Mouse (Mus musculus) kidney, postnatal 0 days (tissue): Measurements from ENCODE around the gene Zfp526. TPM values are rescaled to one million over a fixed set of nuclear protein-coding genes. Genes with fewer than 3 reads are reported as not detected.
A peak's percentile ranks its signal among the peaks of the same experiment; 100 is the strongest.

Source experiments
- ATAC-seq: fragments of 200-750 bp; cut with Nextera tagmentation; replicated peaks from 2 replicates; pipeline ENCODE4 v1.8.0; 2017; ENCODE audit warnings: low read depth, moderate number of reproducible peaks, moderate TSS enrichment, moderate library complexity; ENCODE audit not compliant: low FRiP score
- DNase-seq: peaks from one replicate; pipeline ENCODE4 v3.0.0-alpha.2; 2016; ENCODE audit warnings: low spot score
- H3K27ac ChIP-seq: fragments of 300-500 bp; sonication (generic); 2 replicates; pipeline ENCODE4 v1.5.1; 2014; ENCODE audit warnings: mild to moderate bottlenecking
- H3K27me3 ChIP-seq: fragments of 300-500 bp; sonication (generic); 2 replicates; pipeline ENCODE4 v1.6.1; 2014; ENCODE audit warnings: low read length, mixed read lengths; ENCODE audit not compliant: insufficient read depth
- H3K36me3 ChIP-seq: fragments of 300-500 bp; sonication (generic); 2 replicates; pipeline ENCODE4 v1.6.1; 2014; ENCODE audit warnings: low read length, mixed read lengths; ENCODE audit not compliant: insufficient read depth
- H3K4me1 ChIP-seq: fragments of 300-500 bp; sonication (generic); replicated peaks from 2 replicates; pipeline ENCODE4 v1.6.1; 2014; ENCODE audit warnings: antibody characterized with exemption, low read length, mixed read lengths; ENCODE audit not compliant: insufficient read depth
- H3K4me2 ChIP-seq: fragments of 300-500 bp; sonication (generic); 2 replicates; pipeline ENCODE4 v1.6.1; 2014; ENCODE audit warnings: mild to moderate bottlenecking, low read length, moderate library complexity, mixed read lengths
- H3K4me3 ChIP-seq: fragments of 300-500 bp; sonication (generic); replicated peaks from 2 replicates; pipeline ENCODE4 v1.5.1; 2014; ENCODE audit warnings: low read depth, low read length
- H3K9ac ChIP-seq: fragments of 300-500 bp; sonication (generic); 2 replicates; pipeline ENCODE4 v1.6.1; 2014; ENCODE audit warnings: low read depth, low read length
- H3K9me3 ChIP-seq: fragments of 300-500 bp; sonication (generic); replicated peaks from 2 replicates; pipeline ENCODE4 v1.6.1; 2016; ENCODE audit warnings: low read length, inconsistent platforms, mixed read lengths
- CTCF ChIP-seq: IDR thresholded peaks from 2 replicates; pipeline ENCODE4 v1.5.1; 2016; ENCODE audit warnings: antibody characterized with exemption, low read depth, mild to moderate bottlenecking, moderate library complexity
- WGBS: fragments of 180-500 bp; shearing (Covaris S2); extraction: QIAGEN DNeasy Blood & Tissue Kit; methylation state at CpG from one replicate; pipeline ENCODE4 v1.1.7; 2014; 5-methylcytosine and 5-hydroxymethylcytosine counted together
- polyA plus RNA-seq: library from polyadenylated mRNA; unstranded; fragments of >200 nt; fragmentation: Nextera tagmentation; extraction: Ambion mirVana; gene quantifications from 2 replicates; pipeline ENCODE4 v1.2.1, GENCODE M21; 2015

The Zfp526 gene
- polyA plus RNA-seq, 1 experiment from 2014 or later, result 1.9 TPM

DNA sequence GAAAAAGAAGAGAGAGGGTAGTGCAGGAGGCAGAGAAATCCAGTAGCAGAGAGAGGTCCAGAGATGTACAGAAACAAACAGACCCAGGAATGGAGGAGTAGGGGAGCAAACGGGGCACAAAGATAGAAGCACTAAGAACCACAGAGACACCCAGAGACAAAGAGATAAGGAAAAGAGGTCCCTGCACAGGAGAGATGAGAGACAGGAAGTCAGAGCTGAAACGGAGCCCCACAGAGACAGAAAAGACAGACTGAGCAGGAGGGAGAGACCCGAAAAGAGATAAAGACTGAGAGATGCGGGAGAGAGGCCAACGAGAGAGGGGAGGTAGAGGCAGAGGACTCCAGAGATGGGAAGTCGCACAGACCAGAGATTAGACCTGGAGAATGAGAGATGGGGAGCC is 40.7 kb upstream of the Zfp526 start:
- Histone ChIP-seq H3K27me3 (peaks cover 63% of the 10 kb centered on the region), H3K9ac (no peak overlapping the region), H3K36me3 (no peaks in the 10 kb centered on the region), H3K4me1 (peaks cover 5% of the 10 kb centered on the region; the same call in 1 of the 2 replicates), H3K4me3 (no peak overlapping the region), H3K9me3 (no peaks in the 10 kb centered on the region), H3K4me2 (no peak overlapping the region), H3K27ac (no peak overlapping the region)
- DNase-seq, result no peak
- WGBS, result 3% methylated on average over 6 of the region's 6 CpGs
- no peak for TF ChIP-seq CTCF
- no peak for ATAC-seq

DNA sequence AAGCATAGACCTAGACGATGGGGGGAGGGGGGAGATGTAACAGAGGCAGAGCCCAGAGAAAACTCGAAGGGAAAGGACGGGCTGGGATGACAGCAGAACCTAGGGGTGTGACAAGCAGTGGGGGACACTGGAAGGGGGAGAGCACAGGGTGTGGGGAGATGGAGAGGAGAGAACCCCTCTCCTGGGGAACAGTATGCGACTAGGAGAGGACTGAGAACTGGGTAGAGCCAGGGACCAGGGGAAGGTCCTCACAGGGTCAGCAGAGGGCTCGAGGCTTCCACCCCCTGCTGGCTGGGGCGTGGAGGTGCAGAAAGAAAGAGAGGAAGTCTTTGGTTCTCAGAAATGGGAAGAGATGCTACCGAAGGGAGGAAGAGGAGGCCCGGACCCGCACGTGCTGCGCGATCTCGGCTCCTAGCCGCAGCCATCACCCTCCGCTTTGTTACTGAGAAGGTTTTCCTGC is 39.9 kb upstream of the Zfp526 start:
- no peak; the same call in 1 of the 2 replicates for ATAC-seq
- Histone ChIP-seq H3K9ac (no peak overlapping the region), H3K4me3 (no peak overlapping the region), H3K4me2 (no peak overlapping the region), H3K4me1 (peaks cover 5% of the 10 kb centered on the region; the same call in 1 of the 2 replicates), H3K36me3 (no peaks in the 10 kb centered on the region), H3K27ac (no peak overlapping the region), H3K27me3 (peaks cover 61% of the 10 kb centered on the region), H3K9me3 (no peaks in the 10 kb centered on the region)
- WGBS, result 6% methylated on average over 15 of the region's 15 CpGs
- peak; percentile 43 for DNase-seq
- TF ChIP-seq CTCF, result peak; percentile 62

DNA sequence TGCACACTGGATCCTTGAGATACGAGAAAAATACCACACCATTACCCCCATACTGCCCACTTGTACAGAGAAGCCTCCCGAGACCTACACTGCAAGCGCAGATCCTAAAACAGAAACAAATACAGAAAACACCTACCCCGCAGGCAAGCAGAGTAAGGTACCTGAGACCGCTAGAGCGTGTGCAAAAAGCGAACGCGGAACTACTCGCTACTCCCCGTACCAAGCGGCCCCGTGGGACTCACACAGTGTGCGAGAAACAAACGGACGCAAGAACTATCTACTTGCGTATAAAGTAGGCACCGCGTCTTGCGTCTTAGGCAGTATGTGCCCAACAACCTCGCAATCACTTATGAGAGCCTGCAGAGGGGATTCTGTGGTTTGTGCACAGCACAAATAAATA is 39.4 kb upstream of the Zfp526 start:
- H3K4me3 ChIP-seq, result no peak overlapping the region
- no peak for DNase-seq

DNA sequence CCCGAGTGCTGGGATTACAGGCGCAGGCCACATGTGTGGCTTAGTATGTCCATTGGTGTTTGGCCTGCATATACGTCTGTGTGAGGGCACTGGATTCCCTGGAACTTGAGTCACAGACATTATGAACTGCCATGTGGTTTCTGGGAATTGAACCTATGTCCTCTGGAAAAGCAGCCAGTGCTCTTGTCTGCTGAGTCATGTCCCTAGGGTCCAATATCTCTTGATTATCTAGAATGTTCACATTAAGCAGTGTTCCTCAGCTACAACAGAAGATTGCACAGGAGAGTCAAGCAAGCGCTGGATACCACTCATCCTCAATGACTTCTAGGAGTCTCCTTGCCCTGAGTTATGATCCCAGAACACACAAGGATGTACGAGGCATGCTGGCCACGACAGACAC is 37.1 kb upstream of the Zfp526 start:
- WGBS, result 69% methylated on average over 6 of the region's 6 CpGs
- DNase-seq (no peak), ATAC-seq (no peak)
- H3K4me3 ChIP-seq, result no peak overlapping the region
- TF ChIP-seq CTCF, result no peak
- H3K36me3 ChIP-seq, result no peaks in the 10 kb centered on the region
- no peak overlapping the region for H3K27ac ChIP-seq
- H3K9me3 ChIP-seq, result no peaks in the 10 kb centered on the region
- no peak overlapping the region for H3K9ac ChIP-seq
- H3K4me2 ChIP-seq, result no peak overlapping the region
- peaks cover 35% of the 10 kb centered on the region for H3K27me3 ChIP-seq
- no peaks in the 10 kb centered on the region for H3K4me1 ChIP-seq

More for the DNA sequence above, 39.4 kb upstream of the Zfp526 start:
- H3K27me3 ChIP-seq, result peaks cover 58% of the 10 kb centered on the region
- no peaks in the 10 kb centered on the region for H3K9me3 ChIP-seq
- no peak for TF ChIP-seq CTCF
- H3K4me1 ChIP-seq, result peaks cover 5% of the 10 kb centered on the region; the same call in 1 of the 2 replicates
- H3K36me3 ChIP-seq, result no peaks in the 10 kb centered on the region
- H3K9ac ChIP-seq, result no peak overlapping the region
- no peak overlapping the region for H3K27ac ChIP-seq
- no peak overlapping the region for H3K4me2 ChIP-seq
- no peak for ATAC-seq
- WGBS, result 4% methylated on average over 21 of the region's 21 CpGs

DNA sequence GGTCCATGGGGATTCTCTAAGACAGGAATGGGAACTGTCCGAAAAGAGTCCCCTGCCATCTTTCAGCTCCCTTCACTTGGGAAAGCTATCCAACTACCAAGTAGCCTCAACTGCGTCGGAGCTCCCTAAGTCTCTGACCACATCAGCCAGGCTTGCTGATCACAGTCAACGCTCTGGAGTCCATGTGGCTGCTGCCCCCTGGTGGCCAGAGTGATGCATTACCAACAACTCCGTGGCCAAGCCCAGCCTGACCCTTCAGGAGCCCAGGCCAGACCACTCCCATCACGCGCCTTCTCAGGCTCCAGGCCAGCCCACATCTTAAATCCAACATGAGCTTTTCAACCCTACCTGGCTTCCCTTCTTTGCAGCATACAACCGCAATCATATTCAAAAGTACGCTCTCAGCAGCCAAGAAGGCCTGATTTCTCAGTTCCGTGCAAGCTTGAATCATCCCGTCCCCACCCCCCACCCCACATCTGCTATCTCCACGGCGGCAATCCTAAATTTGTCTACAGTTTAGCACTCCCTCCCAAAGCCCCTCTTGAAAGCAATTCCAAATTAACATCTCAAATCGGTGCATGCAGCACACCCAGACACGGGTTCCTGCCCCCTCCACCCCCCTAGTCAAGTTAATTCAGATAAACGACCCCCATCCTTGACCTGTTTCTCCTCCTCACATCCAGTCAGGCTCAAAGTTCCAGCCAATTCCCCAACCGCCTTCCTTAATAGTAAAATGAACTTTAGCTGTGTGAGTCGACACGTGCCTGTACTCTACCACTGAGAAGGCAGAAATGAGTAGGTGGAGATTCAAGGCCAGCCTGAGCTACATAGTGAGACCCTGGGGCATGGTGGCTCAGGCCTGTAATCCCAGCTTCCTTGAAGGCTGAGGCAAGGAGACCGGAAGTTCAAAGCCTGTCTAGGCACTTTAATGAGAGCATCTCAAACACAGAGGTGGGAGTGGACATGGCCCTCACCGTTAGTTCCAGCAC is 33.3 kb upstream of the Zfp526 start:
- TF ChIP-seq CTCF, result peak; percentile 94
- no peaks in the 10 kb centered on the region for H3K9me3 ChIP-seq
- DNase-seq, result peak; percentile 86
- H3K9ac ChIP-seq, result no peak overlapping the region
- no peak overlapping the region for H3K27ac ChIP-seq
- peak; percentile 78 for ATAC-seq
- no peaks in the 10 kb centered on the region for H3K4me1 ChIP-seq
- 22% methylated on average over 21 of the region's 21 CpGs for WGBS
- H3K4me2 ChIP-seq, result no peak overlapping the region
- peaks cover 4% of the 10 kb centered on the region for H3K27me3 ChIP-seq
- H3K36me3 ChIP-seq, result no peaks in the 10 kb centered on the region
- no peak overlapping the region for H3K4me3 ChIP-seq

DNA sequence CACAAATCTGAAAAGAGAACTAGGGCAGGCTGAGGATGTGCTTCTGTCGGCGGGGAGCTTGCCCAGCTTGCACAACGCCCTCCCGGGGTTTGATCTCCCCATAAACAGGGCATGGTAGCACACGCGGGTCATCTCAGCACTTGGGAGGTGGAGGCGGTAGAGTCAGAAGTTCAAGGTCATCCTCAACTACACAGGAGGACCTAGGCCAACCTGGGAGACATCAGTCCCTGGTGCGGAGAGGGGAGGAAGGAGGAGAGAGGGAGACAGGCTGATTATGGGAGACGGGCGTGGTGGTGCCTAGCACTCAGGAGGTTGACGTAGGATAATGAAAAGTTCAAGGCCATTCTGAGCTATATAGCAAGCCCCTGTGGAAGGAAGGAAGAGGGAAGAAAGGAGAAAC is 30.4 kb upstream of the Zfp526 start:
- Histone ChIP-seq H3K9ac (no peak overlapping the region), H3K27me3 (no peaks in the 10 kb centered on the region), H3K4me3 (no peak overlapping the region), H3K36me3 (no peaks in the 10 kb centered on the region), H3K4me2 (no peak overlapping the region), H3K4me1 (no peaks in the 10 kb centered on the region), H3K9me3 (no peaks in the 10 kb centered on the region), H3K27ac (no peak overlapping the region)
- TF ChIP-seq CTCF, result no peak
- DNase-seq, result no peak
- ATAC-seq, result no peak
- WGBS, result 82% methylated on average over 11 of the region's 11 CpGs
